Comparison of ENCODE assay signal across 30 mouse cellular contexts in genomic region chr2:127573322-127573721, GRCm38 (mm10). TPM values are rescaled to one million over a fixed set of nuclear protein-coding genes. Genes with fewer than 3 reads are reported as not detected.
DNase-seq lines count a peak whose midpoint lies in the region; ATAC-seq lines count a peak whose summit lies in the region.
"Had no signal": no experiment of that assay in that cellular context is flagged by ENCODE, and none has a peak within 500 bp of the region (broad histone marks: within the 10 kb centered on the region; RNA-seq: fewer than 3 reads in every experiment).

No protein-coding gene starts in this region.

- 0 out of 2 replicates have a peak, but pooled peaks cover 8% of the 10 kb centered on the region for H3K9me3 ChIP-seq in forebrain, embryonic 13.5 days (replicated peaks)

- no peak overlapping the region for H3K4me3 ChIP-seq in forebrain, embryonic 13.5 days
- H3K4me3 ChIP-seq: embryonic facial prominence, embryonic 12.5 days; embryonic facial prominence, embryonic 15.5 days; forebrain, embryonic 10.5 days; gastrocnemius, adult 2 months; hindbrain, embryonic 10.5 days; hindbrain, embryonic 13.5 days had no signal

- H3K27ac ChIP-seq in forebrain, embryonic 13.5 days: no peak overlapping the region
- H3K27ac ChIP-seq: embryonic facial prominence, embryonic 12.5 days; embryonic facial prominence, embryonic 15.5 days; forebrain, embryonic 10.5 days; gastrocnemius, adult 2 months; hindbrain, embryonic 10.5 days; hindbrain, embryonic 13.5 days had no signal

- peaks cover 29% of the 10 kb centered on the region for H3K36me3 ChIP-seq in forebrain, embryonic 13.5 days (ENCODE audit: poor library complexity, severe bottlenecking)

- no peak overlapping the region for H3K4me2 ChIP-seq in forebrain, embryonic 13.5 days
- H3K4me2 ChIP-seq: embryonic facial prominence, embryonic 12.5 days; embryonic facial prominence, embryonic 15.5 days; heart, embryonic 11.5 days; hindbrain, embryonic 13.5 days had no signal

- 87% methylated on average over 1 of the region's 1 CpGs for WGBS in forebrain, embryonic 13.5 days

- no peak for ATAC-seq in forebrain, embryonic 13.5 days
- ATAC-seq: forebrain, embryonic 14.5 days; forebrain, postnatal 0 days; hindbrain, embryonic 16.5 days; intestine, embryonic 16.5 days had no signal

- H3K27me3 ChIP-seq in forebrain, embryonic 13.5 days: 0 out of 2 replicates have a peak, but pooled peaks cover 4% of the 10 kb centered on the region
- H3K27me3 ChIP-seq: embryonic facial prominence, embryonic 12.5 days; embryonic facial prominence, embryonic 15.5 days; hindbrain, embryonic 13.5 days had no signal

- DNase-seq in 3134 (ENCODE audit: extremely low read depth, insufficient read length, low spot score) (peak; percentile 36), 3T3-L1 (ENCODE audit: low read depth, low spot score) (peak; percentile 84), NIH3T3 (ENCODE audit: low read depth) (peak; percentile 59)
- DNase-seq in fibroblast of lung, adult 2 months (ENCODE audit: low read depth): peak; percentile 90
- DNase-seq in urinary bladder, postnatal 36 days (ENCODE audit: low spot score in 2 of 2): no peak
- DNase-seq in urinary bladder, postnatal 14 days (ENCODE audit: low spot score): no peak
- DNase-seq: adrenal gland, adult 2 months; adrenal gland, postnatal 14 days; B cell, adult 2 months; cerebellum, adult 11 months; cerebellum, adult 2 months; cerebellum, adult 9-11 months; cerebellum, postnatal 25 days; forebrain, postnatal 0 days; gastrocnemius, adult 2 months; gastrocnemius, postnatal 14 days; heart, adult 18-20 months; kidney, adult 18-20 months had no signal

- H3K4me1 ChIP-seq in forebrain, embryonic 13.5 days: no peaks in the 10 kb centered on the region
- H3K4me1 ChIP-seq: embryonic facial prominence, embryonic 12.5 days; embryonic facial prominence, embryonic 15.5 days; forebrain, embryonic 10.5 days; hindbrain, embryonic 10.5 days; hindbrain, embryonic 13.5 days had no signal

- no peak overlapping the region for H3K9ac ChIP-seq in forebrain, embryonic 13.5 days
- H3K9ac ChIP-seq: embryonic facial prominence, embryonic 12.5 days; embryonic facial prominence, embryonic 15.5 days; forebrain, postnatal 0 days; hindbrain, embryonic 13.5 days had no signal

RNA-seq across cellular contexts. Expression of gene Zfp661, which starts 13.6 kb away (rescaled TPM):
- polyA plus RNA-seq in forebrain, embryonic 13.5 days (2015; fragmentation: Nextera tagmentation; extraction: Ambion mirVana): 9.4 and 9.7 TPM in 2 replicates

RNA-seq across cellular contexts. Expression of gene Mrps5, which starts 13.7 kb away (rescaled TPM):
- polyA plus RNA-seq in forebrain, embryonic 13.5 days (2015; fragmentation: Nextera tagmentation; extraction: Ambion mirVana): 181 and 193 TPM in 2 replicates

RNA-seq across cellular contexts. Expression of gene Prom2, which starts 32.1 kb away (rescaled TPM):
- not detected in 2 replicates for polyA plus RNA-seq in forebrain, embryonic 13.5 days (2015; fragmentation: Nextera tagmentation; extraction: Ambion mirVana)
- polyA plus RNA-seq: forebrain, postnatal 0 days; G1E; heart, embryonic 11.5 days; heart, embryonic 14.5 days had no signal

RNA-seq across cellular contexts. Expression of gene Kcnip3, which starts 51.4 kb away (rescaled TPM):
- polyA plus RNA-seq in forebrain, embryonic 13.5 days (2015; fragmentation: Nextera tagmentation; extraction: Ambion mirVana): 5.2 and 6.3 TPM in 2 replicates

Comparison
In these comparisons a context has a peak if more than half of its experiments do, and no peak if none do; other contexts are left out.
1. DNase-seq: peak in 3134 (single experiment), 3T3-L1 (single experiment), NIH3T3 (single experiment) and fibroblast of lung, adult 2 months (single experiment); none in urinary bladder, postnatal 36 days (0 of 2) and urinary bladder, postnatal 14 days (single experiment).